Mouse (Mus musculus): Measurements from ENCODE around the gene Prr19.

DNA sequence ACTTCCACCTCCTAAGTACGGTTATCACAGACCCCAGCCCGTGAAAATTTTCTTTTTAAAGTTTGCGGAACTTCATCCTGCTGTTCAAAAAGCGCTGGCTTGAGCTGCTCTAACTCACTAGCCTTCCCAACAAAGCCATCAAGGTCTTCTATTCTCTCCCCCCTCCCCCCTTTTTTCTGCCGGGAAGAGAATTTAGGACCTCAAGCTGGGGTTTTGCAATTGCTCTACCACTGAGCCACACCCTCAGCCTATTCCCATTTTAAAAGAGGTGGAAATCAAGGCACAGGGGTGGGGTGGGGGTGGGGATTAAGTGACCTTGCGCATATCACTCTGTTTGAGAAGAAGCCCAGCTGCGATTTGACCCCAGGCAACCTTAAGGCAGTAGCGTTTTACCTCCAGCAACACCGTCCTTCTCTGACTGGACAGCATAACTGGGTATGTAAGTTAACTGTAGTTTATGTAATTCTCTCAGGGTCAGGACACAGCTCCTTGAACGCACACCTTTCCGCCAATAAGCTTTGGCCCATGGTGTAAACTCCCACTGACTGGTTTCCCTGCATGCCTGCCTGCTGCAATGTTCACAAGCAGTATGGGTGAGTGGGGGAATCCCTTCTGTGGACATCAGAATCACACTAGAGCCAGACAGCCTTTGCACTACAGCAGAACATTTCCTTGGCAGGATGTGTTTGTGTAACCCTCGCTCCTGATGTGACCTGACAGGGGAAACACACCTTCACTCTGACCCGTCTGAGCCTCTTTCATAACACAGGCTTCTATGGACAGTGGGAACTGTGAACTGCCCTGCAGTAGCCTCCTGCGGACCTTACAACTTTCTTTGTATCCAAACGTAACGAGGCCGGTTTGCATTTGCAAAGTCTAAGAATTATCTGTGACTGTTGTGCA lies 37.0 kb upstream of the Prr19 start:
- TF ChIP-seq POLR2A (IDR thresholded peaks at IDR 0.05; ENCODE audit: borderline replicate concordance, low read depth, low read length) (no peak), CTCF (IDR thresholded peaks at IDR 0.05; ENCODE audit: low read depth, low read length) (no peak)
